Mouse (Mus musculus): ENCODE results near the gene Arsg. TPM values are rescaled to one million over a fixed set of nuclear protein-coding genes. Genes with fewer than 3 reads are reported as not detected.

Arsg gene
- total and polyA plus RNA-seq, 2 experiments from 2014 or later = 6.0 to 6.6 TPM

DNA sequence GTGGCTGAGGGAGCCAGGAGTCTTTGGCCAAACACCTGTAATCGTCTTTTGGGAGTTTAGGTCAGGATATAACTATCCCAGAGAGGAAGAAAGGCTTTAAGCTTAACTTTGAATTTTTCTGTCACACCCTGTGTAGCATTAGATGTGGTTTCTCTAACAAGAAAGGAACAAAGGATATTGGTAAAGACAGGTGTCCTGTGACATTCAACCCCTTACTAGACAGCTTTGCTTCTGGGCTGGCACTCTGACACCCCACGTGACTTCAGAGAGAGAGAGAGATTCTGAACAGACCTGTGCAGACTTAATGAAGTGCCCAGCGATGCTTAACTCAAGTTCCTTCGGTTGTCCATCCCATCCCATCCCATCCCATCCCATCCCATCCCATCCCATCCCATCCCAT, 118.3 kb downstream of the Arsg start:
- no peak overlapping the region for H3K9ac ChIP-seq (replicated peaks; ENCODE audit: low read length, poor library complexity, severe bottlenecking)
- no peak overlapping the region for H3K27ac ChIP-seq (ENCODE audit: low read depth, low read length)
- DNase-seq (ENCODE audit: low spot score) (no peak), ATAC-seq (ENCODE audit: low FRiP score) (no peak)
- WGBS = 73% methylated on average over 4 of the region's 4 CpGs
- no peak overlapping the region for H3K4me3 ChIP-seq (ENCODE audit: low read depth, low read length)
- H3K36me3 ChIP-seq (ENCODE audit: insufficient read depth, low read length) = peaks cover 4% of the 10 kb centered on the region; the same call in 1 of the 2 replicates
- H3K27me3 ChIP-seq (ENCODE audit: insufficient read depth, low read length) = no peaks in the 10 kb centered on the region
- no peak overlapping the region for H3K4me2 ChIP-seq (ENCODE audit: low read depth, low read length, poor library complexity, severe bottlenecking)
- no peaks in the 10 kb centered on the region for H3K4me1 ChIP-seq (ENCODE audit: insufficient read depth, low read length)
- no peaks in the 10 kb centered on the region for H3K9me3 ChIP-seq (ENCODE audit: low read length)
- TF ChIP-seq CTCF (IDR thresholded peaks at IDR 0.05) = no peak

DNA sequence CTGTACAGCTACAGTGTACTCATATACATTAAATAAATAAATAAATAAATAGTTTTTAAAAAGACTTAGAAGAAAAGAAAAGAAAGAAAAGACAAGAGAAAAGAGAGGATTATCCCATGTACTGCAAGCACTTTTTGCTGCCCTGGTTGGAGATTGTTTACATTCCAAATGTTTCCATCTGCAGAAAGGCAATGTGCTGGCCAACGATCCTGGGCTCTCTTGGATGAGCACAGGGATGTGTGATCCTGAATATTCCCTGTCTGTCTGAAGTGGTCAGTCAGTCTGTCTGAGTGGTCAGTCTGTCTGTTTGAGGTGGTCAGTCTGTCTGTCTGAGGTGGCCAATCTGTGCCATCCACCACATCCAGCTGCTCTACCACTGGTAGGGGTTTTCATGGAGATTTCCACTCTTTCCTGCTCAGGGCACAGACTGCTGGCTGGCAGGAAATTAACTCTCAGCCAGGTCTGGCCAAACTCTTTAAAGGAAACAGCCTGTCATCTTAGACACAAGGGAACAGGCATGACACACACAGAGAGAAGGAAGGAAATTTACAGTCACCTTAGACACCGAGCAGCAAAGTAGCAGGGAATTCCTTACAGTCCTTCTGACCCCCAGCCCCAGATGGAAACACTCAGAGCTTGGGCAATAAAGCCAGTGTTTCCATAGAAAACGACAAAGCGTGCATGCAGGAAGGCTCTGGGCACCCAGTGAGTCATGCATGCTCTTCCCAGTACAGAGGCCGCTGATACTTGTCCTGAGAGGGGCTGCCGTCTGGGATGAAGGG, 120.2 kb downstream of the Arsg start:
- ATAC-seq (ENCODE audit: low FRiP score) = no peak

DNA sequence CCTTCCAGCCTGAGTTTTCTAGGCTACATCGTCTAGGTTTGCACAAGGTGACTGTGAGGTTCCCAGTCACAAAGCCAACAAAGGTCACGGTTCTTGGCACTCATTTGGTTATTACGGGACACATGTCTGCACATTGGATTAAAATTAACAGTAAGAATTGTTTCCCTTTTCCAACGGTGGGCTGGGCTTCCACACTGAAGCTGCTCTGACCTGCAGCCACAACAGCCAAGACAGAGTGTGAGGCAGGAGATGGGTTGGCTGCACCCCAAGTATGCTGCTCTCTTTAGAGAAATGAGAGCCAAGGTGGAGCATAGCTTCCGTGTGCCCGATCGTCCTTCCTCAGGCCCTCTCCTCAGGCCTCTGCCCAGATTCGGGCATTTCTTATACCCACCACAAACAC, 121.6 kb downstream of the Arsg start:
- ATAC-seq (ENCODE audit: low FRiP score) = no peak
- 91% methylated on average over 8 of the region's 8 CpGs for WGBS
- Histone ChIP-seq H3K27me3 (ENCODE audit: insufficient read depth, low read length) (no peaks in the 10 kb centered on the region), H3K9me3 (ENCODE audit: low read length) (no peaks in the 10 kb centered on the region), H3K36me3 (ENCODE audit: insufficient read depth, low read length) (peaks cover 10% of the 10 kb centered on the region), H3K4me2 (ENCODE audit: low read depth, low read length, poor library complexity, severe bottlenecking) (no peak overlapping the region), H3K9ac (replicated peaks; ENCODE audit: low read length, poor library complexity, severe bottlenecking) (no peak overlapping the region), H3K4me1 (ENCODE audit: insufficient read depth, low read length) (no peaks in the 10 kb centered on the region), H3K27ac (ENCODE audit: low read depth, low read length) (no peak overlapping the region), H3K4me3 (ENCODE audit: low read depth, low read length) (no peak overlapping the region)
- no peak for TF ChIP-seq CTCF (IDR thresholded peaks at IDR 0.05)
- no peak for DNase-seq (ENCODE audit: low spot score)

More for the DNA sequence above, 120.2 kb downstream of the Arsg start:
- DNase-seq (ENCODE audit: low spot score) = no peak
- H3K4me2 ChIP-seq (ENCODE audit: low read depth, low read length, poor library complexity, severe bottlenecking) = no peak overlapping the region
- H3K36me3 ChIP-seq (ENCODE audit: insufficient read depth, low read length) = peaks cover 4% of the 10 kb centered on the region; the same call in 1 of the 2 replicates
- no peaks in the 10 kb centered on the region for H3K27me3 ChIP-seq (ENCODE audit: insufficient read depth, low read length)
- no peak overlapping the region for H3K4me3 ChIP-seq (ENCODE audit: low read depth, low read length)
- no peaks in the 10 kb centered on the region for H3K4me1 ChIP-seq (ENCODE audit: insufficient read depth, low read length)
- no peak for TF ChIP-seq CTCF (IDR thresholded peaks at IDR 0.05)
- whole genome bisulfite sequencing = 78% methylated on average over 6 of the region's 6 CpGs
- no peaks in the 10 kb centered on the region for H3K9me3 ChIP-seq (ENCODE audit: low read length)
- no peak overlapping the region for H3K9ac ChIP-seq (replicated peaks; ENCODE audit: low read length, poor library complexity, severe bottlenecking)
- H3K27ac ChIP-seq (ENCODE audit: low read depth, low read length) = no peak overlapping the region

DNA sequence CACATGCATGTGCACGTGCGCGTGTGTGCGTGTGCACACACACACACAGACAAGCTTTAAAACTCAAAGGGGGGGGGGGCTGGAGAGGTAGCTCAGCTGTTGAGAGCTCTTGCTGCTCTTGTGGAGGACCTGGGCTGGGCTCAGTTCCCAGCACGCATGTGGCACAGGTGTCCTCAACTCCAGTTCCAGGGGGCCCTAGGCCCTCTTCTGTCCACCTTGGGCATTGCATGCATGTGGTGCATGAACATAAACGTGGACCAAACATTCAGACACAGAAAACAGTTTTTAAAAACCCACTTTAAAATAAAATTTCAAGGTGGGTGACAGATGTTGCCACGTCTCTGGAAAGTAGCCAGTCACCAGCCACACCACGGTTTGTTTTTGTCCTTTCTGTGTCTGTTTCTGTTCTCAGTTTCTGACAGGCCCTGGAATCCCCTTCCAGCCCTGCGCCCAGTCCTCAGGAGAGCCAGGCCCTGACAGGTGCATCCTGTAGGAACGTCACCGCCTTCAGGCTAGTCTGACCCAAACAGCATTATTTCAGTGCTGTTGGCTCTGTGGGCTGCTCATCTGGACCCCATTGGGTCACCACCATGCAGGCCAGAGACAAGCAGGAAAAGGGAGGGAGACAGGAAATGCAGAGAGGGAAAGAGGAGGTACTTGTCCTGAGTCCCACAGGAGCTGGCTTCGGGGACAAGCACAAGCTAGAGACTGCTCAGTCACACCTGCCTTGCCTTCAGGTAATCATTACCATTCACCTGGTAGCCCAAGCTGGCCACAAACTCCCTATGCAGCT, 125.8 kb downstream of the Arsg start:
- peaks cover 10% of the 10 kb centered on the region for H3K36me3 ChIP-seq (ENCODE audit: insufficient read depth, low read length)
- no peak for ATAC-seq (ENCODE audit: low FRiP score)
- no peak for TF ChIP-seq CTCF (IDR thresholded peaks at IDR 0.05)
- no peaks in the 10 kb centered on the region for H3K9me3 ChIP-seq (ENCODE audit: low read length)
- H3K9ac ChIP-seq (replicated peaks; ENCODE audit: low read length, poor library complexity, severe bottlenecking) = no peak overlapping the region
- no peaks in the 10 kb centered on the region for H3K4me1 ChIP-seq (ENCODE audit: insufficient read depth, low read length)
- 88% methylated on average over 12 of the region's 12 CpGs for WGBS
- DNase-seq (ENCODE audit: low spot score) = no peak
- no peak overlapping the region for H3K27ac ChIP-seq (ENCODE audit: low read depth, low read length)
- H3K4me3 ChIP-seq (ENCODE audit: low read depth, low read length) = no peak overlapping the region
- H3K27me3 ChIP-seq (ENCODE audit: insufficient read depth, low read length) = no peaks in the 10 kb centered on the region
- no peak overlapping the region for H3K4me2 ChIP-seq (ENCODE audit: low read depth, low read length, poor library complexity, severe bottlenecking)

DNA sequence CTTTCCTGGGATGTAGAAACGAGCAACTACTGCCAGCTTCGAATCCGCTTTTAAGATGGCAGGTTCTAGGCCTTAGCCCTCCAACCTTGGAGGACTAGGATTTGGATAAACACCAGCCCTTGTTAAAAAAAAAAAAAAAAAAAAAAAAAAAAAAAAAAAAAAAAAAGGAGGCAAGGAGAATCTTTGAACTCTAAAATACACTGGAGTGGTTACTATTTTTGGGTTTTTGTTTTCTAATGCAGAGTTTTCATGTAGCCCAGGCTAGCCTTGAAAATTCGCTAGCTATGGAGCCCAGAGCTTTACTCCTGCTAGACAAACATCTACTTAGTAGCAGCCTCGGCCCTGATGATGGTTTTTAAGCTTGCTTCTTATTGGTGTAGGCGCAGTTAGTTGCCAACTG, 134.4 kb downstream of the Arsg start:
- TF ChIP-seq CTCF (IDR thresholded peaks at IDR 0.05) = no peak
- 78% methylated on average over 6 of the region's 6 CpGs for WGBS
- DNase-seq (ENCODE audit: low spot score) = no peak

More for the DNA sequence above, 134.4 kb downstream of the Arsg start:
- Histone ChIP-seq H3K9me3 (ENCODE audit: low read length) (no peaks in the 10 kb centered on the region), H3K27ac (ENCODE audit: low read depth, low read length) (no peak overlapping the region), H3K36me3 (ENCODE audit: insufficient read depth, low read length) (no peaks in the 10 kb centered on the region), H3K9ac (replicated peaks; ENCODE audit: low read length, poor library complexity, severe bottlenecking) (no peak overlapping the region), H3K4me1 (ENCODE audit: insufficient read depth, low read length) (peaks cover 6% of the 10 kb centered on the region), H3K4me3 (ENCODE audit: low read depth, low read length) (no peak overlapping the region), H3K4me2 (ENCODE audit: low read depth, low read length, poor library complexity, severe bottlenecking) (no peak overlapping the region), H3K27me3 (ENCODE audit: insufficient read depth, low read length) (no peaks in the 10 kb centered on the region)
- ATAC-seq (ENCODE audit: low FRiP score) = no peak
